Mouse (Mus musculus): ENCODE data around the gene Olfr1061.
"Not testable (repeated sequence)": the region's sequence is repeated elsewhere in the genome, so short reads cannot be mapped to it uniquely, and the experiment has no call there.

DNA sequence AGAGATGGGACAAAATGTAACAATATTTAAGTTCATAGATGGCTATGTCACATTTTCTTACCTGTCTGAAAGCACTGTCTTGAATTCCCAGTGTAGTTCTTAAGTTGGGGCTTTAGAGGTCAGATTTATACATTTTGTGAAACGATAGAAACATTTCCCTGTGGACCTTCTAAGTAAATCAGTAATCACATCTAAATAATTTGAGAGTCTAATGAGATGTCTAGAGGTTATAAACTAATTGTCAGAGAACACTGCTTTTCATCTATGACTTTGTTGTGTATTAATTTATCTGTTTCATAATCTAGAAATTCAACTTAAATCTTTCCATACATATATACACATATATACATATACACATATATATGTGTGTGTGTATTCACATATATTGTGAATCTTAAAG is 36.6 kb upstream of the Olfr1061 start, which contains the start of gene Olfr1065:
- TF ChIP-seq CTCF (IDR thresholded peaks at IDR 0.05; ENCODE audit: low read depth); EP300 (optimal IDR thresholded peaks at IDR 0.05): not testable (repeated sequence)
